Mouse (Mus musculus): ENCODE results near the gene Prkce. TPM values are rescaled to one million over a fixed set of nuclear protein-coding genes. Genes with fewer than 3 reads are reported as not detected.
A peak's percentile ranks its signal among the peaks of the same experiment; 100 is the strongest.

The Prkce gene
- polyA plus RNA-seq, 1 experiment from 2014 or later: 4.4 TPM

DNA sequence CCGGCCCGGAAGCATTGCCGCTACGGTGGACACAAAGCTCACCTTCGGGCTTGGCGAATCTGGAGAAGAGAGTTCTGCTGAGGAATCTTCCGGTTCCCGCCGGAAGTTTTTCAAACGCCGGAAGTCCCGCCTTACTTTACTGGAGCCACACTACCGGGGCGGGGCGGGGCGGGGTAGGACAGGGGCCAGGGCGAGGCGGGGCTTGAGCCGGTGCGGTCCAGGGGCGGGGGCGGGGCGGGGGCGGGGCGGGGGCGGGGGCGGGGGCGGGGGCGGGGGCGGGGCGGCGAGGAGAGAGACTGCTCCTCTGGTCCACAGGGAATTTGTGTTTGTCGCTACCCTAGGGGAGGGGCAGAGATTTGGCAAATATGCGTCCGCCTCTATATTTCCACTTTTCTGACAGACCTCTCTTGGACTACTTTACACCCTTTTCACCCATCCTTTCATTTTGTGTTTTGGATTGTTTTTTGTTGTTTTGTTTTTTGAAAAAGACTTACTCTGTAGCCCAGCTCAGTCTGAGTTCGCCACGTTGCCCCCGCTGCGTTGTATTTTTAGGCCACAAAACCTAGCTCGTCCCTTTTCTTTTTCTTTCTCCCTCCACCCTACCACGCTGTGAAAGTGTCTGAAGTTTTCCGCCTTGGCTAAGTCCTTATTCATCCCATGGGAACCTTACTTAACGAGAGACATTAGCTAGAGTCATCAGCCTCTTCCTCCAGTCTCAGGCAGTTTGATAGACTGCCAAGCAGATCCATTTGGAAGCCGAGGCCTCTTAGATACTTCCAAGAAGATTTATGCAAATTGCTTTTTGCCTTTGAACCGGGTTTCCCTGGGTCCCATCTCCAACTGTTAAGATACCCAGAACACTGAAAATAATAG, 22.3 kb upstream of the Prkce start, which contains the start of gene Srbd1:
Gene Srbd1 (minus strand): TSS at position 97 of the 873 bp plus-strand sequence.
- Histone ChIP-seq H3K4me1 (ENCODE audit: control insufficient read depth, insufficient read depth, low read length) (peaks cover 7% of the 10 kb centered on the region), H3K4me2 (ENCODE audit: low read depth, low read length) (peak within 1 kb of the TSS; percentile 96), H3K9ac (ENCODE audit: low read length) (peak within 1 kb of the TSS; percentile 85), H3K27ac (ENCODE audit: low read length) (peak within 1 kb of the TSS; percentile 83), H3K36me3 (ENCODE audit: control insufficient read depth, insufficient read depth, low read length) (no peaks in the 10 kb centered on the region), H3K9me3 (replicated peaks; ENCODE audit: control insufficient read depth, low read length) (no peaks in the 10 kb centered on the region), H3K27me3 (ENCODE audit: control insufficient read depth, insufficient read depth, low read length) (no peaks in the 10 kb centered on the region), H3K4me3 (replicated peaks; ENCODE audit: low read length) (peak within 1 kb of the TSS; percentile 72)
- 2% methylated on average over 41 of the region's 45 CpGs for WGBS
- peak; percentile 96 for ATAC-seq (ENCODE audit: insufficient read depth, low FRiP score)

DNA sequence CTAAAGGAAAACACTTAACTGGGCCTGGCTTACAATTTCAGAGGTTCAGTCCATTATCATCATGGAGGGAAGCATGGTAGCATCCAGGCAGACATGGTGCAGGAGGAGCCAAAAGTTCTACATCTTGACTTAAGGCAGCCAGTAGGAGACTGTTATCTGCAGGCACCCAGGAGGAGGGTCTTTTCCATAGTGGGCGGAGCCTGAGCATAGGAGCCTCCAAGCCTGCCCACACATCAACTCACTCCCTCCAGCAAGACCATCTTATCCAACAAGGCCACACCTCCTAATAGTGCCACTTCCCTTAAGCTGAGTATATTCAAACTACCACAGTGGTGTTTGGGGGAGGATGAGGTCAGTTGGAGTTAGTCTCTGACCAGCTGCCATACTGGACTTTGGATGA, 17.9 kb upstream of the Prkce start:
- 85% methylated on average over 1 of the region's 1 CpGs for WGBS
- no peaks in the 10 kb centered on the region for H3K4me1 ChIP-seq (ENCODE audit: control insufficient read depth, insufficient read depth, low read length)
- H3K27ac ChIP-seq (ENCODE audit: low read length): no peak overlapping the region
- no peaks in the 10 kb centered on the region for H3K27me3 ChIP-seq (ENCODE audit: control insufficient read depth, insufficient read depth, low read length)
- H3K4me3 ChIP-seq (replicated peaks; ENCODE audit: low read length): no peak overlapping the region
- H3K4me2 ChIP-seq (ENCODE audit: low read depth, low read length): no peak overlapping the region
- 0 out of 2 replicates have a peak, but pooled peaks cover 5% of the 10 kb centered on the region for H3K9me3 ChIP-seq (replicated peaks; ENCODE audit: control insufficient read depth, low read length)
- no peak for ATAC-seq (ENCODE audit: insufficient read depth, low FRiP score)
- H3K36me3 ChIP-seq (ENCODE audit: control insufficient read depth, insufficient read depth, low read length): no peaks in the 10 kb centered on the region
- H3K9ac ChIP-seq (ENCODE audit: low read length): no peak overlapping the region

GRCm38 (mm10) chr17:86150867-86151348, 16.7 kb upstream of the Prkce start:
- WGBS: 6% methylated on average over 5 of the region's 5 CpGs

GRCm38 (mm10) chr17:86156999-86157398, 10.6 kb upstream of the Prkce start:
- H3K27ac ChIP-seq (ENCODE audit: low read length): no peak overlapping the region
- no peaks in the 10 kb centered on the region for H3K4me1 ChIP-seq (ENCODE audit: control insufficient read depth, insufficient read depth, low read length)
- H3K9me3 ChIP-seq (replicated peaks; ENCODE audit: control insufficient read depth, low read length): 0 out of 2 replicates have a peak, but pooled peaks cover 5% of the 10 kb centered on the region
- no peak overlapping the region for H3K4me3 ChIP-seq (replicated peaks; ENCODE audit: low read length)
- H3K27me3 ChIP-seq (ENCODE audit: control insufficient read depth, insufficient read depth, low read length): no peaks in the 10 kb centered on the region
- WGBS: 81% methylated on average over 6 of the region's 6 CpGs
- H3K4me2 ChIP-seq (ENCODE audit: low read depth, low read length): no peak overlapping the region
- no peak overlapping the region for H3K9ac ChIP-seq (ENCODE audit: low read length)
- H3K36me3 ChIP-seq (ENCODE audit: control insufficient read depth, insufficient read depth, low read length): no peaks in the 10 kb centered on the region
- ATAC-seq (ENCODE audit: insufficient read depth, low FRiP score): no peak

More at GRCm38 (mm10) chr17:86150867-86151348, 16.7 kb upstream of the Prkce start:
- Histone ChIP-seq H3K4me3 (replicated peaks; ENCODE audit: low read length) (no peak overlapping the region), H3K27ac (ENCODE audit: low read length) (no peak overlapping the region), H3K9ac (ENCODE audit: low read length) (no peak overlapping the region), H3K4me2 (ENCODE audit: low read depth, low read length) (peak overlapping the region; percentile 27), H3K4me1 (ENCODE audit: control insufficient read depth, insufficient read depth, low read length) (no peaks in the 10 kb centered on the region), H3K27me3 (ENCODE audit: control insufficient read depth, insufficient read depth, low read length) (no peaks in the 10 kb centered on the region), H3K36me3 (ENCODE audit: control insufficient read depth, insufficient read depth, low read length) (no peaks in the 10 kb centered on the region), H3K9me3 (replicated peaks; ENCODE audit: control insufficient read depth, low read length) (0 out of 2 replicates have a peak, but pooled peaks cover 5% of the 10 kb centered on the region)
- peak; percentile 94 for ATAC-seq (ENCODE audit: insufficient read depth, low FRiP score)

- Histone ChIP-seq H3K4me3 (replicated peaks; ENCODE audit: low read length) (no peak overlapping the region), H3K36me3 (ENCODE audit: control insufficient read depth, insufficient read depth, low read length) (no peaks in the 10 kb centered on the region), H3K27ac (ENCODE audit: low read length) (no peak overlapping the region), H3K4me2 (ENCODE audit: low read depth, low read length) (peak overlapping the region; percentile 5; the same call in 1 of the 2 replicates), H3K27me3 (ENCODE audit: control insufficient read depth, insufficient read depth, low read length) (no peaks in the 10 kb centered on the region), H3K9ac (ENCODE audit: low read length) (no peak overlapping the region), H3K4me1 (ENCODE audit: control insufficient read depth, insufficient read depth, low read length) (peaks cover 6% of the 10 kb centered on the region; the same call in 1 of the 2 replicates), H3K9me3 (replicated peaks; ENCODE audit: control insufficient read depth, low read length) (no peaks in the 10 kb centered on the region)
- WGBS: 56% methylated on average over 15 of the region's 15 CpGs
- ATAC-seq (ENCODE audit: insufficient read depth, low FRiP score): 0 out of 2 replicates have a peak, but pooled peaks have one; percentile 0
Observed at GRCm38 (mm10) chr17:86162672-86163071, 4.9 kb upstream of the Prkce start.

- no peak for ATAC-seq (ENCODE audit: insufficient read depth, low FRiP score)
- no peak overlapping the region for H3K27ac ChIP-seq (ENCODE audit: low read length)
Observed at GRCm38 (mm10) chr17:86164416-86164815, 3.2 kb upstream of the Prkce start.

DNA sequence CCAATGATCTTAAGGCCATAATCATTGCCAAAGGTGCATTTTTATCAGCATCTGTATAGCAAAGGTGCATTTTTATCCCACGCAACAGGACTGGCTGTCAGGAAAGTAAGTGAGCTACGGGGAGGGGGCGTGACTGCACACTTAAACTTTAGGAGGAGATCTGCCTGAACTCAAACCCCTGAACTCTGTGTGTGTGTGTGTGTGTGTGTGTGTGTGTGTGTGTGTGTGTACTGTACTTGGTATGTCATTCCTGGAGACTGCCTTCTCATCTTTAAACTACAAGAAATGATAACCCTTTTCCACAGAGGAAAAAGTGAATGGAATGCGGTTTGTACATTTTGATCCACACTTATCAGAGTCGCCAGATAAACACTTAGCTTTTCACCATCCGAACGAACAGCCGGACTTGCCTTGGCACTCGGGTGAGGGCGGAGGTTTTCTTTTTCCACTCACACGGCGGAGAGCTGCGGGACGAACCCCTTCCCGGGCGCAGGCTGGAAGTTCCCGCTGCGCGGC, 1.5 kb upstream of the Prkce start:
- H3K27me3 ChIP-seq (ENCODE audit: control insufficient read depth, insufficient read depth, low read length): no peaks in the 10 kb centered on the region; the same call in 1 of the 2 replicates
- ATAC-seq (ENCODE audit: insufficient read depth, low FRiP score): no peak
- no peaks in the 10 kb centered on the region for H3K36me3 ChIP-seq (ENCODE audit: control insufficient read depth, insufficient read depth, low read length)
- 4% methylated on average over 19 of the region's 19 CpGs for WGBS
- H3K4me1 ChIP-seq (ENCODE audit: control insufficient read depth, insufficient read depth, low read length): peaks cover 23% of the 10 kb centered on the region
- peak overlapping the region; percentile 83 for H3K4me3 ChIP-seq (replicated peaks; ENCODE audit: low read length)
- H3K4me2 ChIP-seq (ENCODE audit: low read depth, low read length): peak overlapping the region; percentile 97
- H3K27ac ChIP-seq (ENCODE audit: low read length): peak overlapping the region; percentile 98
- peak overlapping the region; percentile 93 for H3K9ac ChIP-seq (ENCODE audit: low read length)
- no peaks in the 10 kb centered on the region for H3K9me3 ChIP-seq (replicated peaks; ENCODE audit: control insufficient read depth, low read length)

More at GRCm38 (mm10) chr17:86164416-86164815, 3.2 kb upstream of the Prkce start:
- H3K36me3 ChIP-seq (ENCODE audit: control insufficient read depth, insufficient read depth, low read length): no peaks in the 10 kb centered on the region
- H3K27me3 ChIP-seq (ENCODE audit: control insufficient read depth, insufficient read depth, low read length): no peaks in the 10 kb centered on the region; the same call in 1 of the 2 replicates
- no peaks in the 10 kb centered on the region for H3K9me3 ChIP-seq (replicated peaks; ENCODE audit: control insufficient read depth, low read length)
- no peak overlapping the region for H3K9ac ChIP-seq (ENCODE audit: low read length)
- 53% methylated on average over 7 of the region's 7 CpGs for WGBS
- H3K4me3 ChIP-seq (replicated peaks; ENCODE audit: low read length): no peak overlapping the region
- no peak overlapping the region for H3K4me2 ChIP-seq (ENCODE audit: low read depth, low read length)
- H3K4me1 ChIP-seq (ENCODE audit: control insufficient read depth, insufficient read depth, low read length): peaks cover 17% of the 10 kb centered on the region; the same call in 1 of the 2 replicates

DNA sequence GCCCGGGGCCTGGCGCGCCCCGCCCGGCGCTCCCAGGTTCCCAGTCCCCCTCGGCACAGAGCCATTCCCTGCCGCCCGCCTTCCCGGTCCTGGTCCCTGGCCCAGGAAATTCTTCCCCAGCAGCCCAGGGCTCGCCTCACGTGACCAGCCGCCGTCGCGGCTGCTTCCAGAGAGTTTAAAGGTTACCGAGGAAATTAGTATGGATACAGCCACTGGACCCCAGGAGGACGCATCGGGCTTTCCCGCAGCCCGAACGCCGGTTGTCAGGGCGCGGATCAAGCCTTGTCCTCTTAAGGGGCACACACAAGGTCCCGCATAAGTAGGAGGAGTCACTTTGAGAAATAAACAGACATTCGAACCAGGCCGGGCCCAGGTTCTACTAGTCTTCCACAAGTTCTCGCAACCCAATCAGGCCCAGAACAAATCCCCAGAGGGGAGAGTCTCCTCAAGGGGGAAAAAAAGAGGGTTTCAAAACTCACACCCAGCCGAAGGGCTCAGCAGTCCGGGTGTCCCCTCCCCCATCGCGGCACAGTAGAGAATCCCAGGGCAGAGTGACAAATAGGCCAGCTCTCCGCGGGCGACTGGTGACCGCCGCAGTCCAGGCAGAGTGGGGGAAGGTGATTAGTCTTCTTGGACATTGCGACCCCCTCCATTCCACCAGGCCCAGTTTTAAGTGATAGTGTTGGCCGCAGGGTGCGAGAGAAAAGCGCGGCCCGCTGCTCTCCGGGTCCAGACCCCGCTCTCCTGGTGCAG, 842 bp upstream of the Prkce start:
- peak; percentile 49 for ATAC-seq (ENCODE audit: insufficient read depth, low FRiP score)

More for the DNA sequence above, 842 bp upstream of the Prkce start:
- H3K27ac ChIP-seq (ENCODE audit: low read length): peak overlapping the region; percentile 98
- WGBS: under 1% methylated on average over 46 of the region's 46 CpGs
- H3K9ac ChIP-seq (ENCODE audit: low read length): peak overlapping the region; percentile 93
- no peaks in the 10 kb centered on the region for H3K36me3 ChIP-seq (ENCODE audit: control insufficient read depth, insufficient read depth, low read length)
- peak overlapping the region; percentile 83 for H3K4me3 ChIP-seq (replicated peaks; ENCODE audit: low read length)
- no peaks in the 10 kb centered on the region; the same call in 1 of the 2 replicates for H3K27me3 ChIP-seq (ENCODE audit: control insufficient read depth, insufficient read depth, low read length)
- no peaks in the 10 kb centered on the region for H3K9me3 ChIP-seq (replicated peaks; ENCODE audit: control insufficient read depth, low read length)
- H3K4me1 ChIP-seq (ENCODE audit: control insufficient read depth, insufficient read depth, low read length): peaks cover 23% of the 10 kb centered on the region
- peak overlapping the region; percentile 97 for H3K4me2 ChIP-seq (ENCODE audit: low read depth, low read length)

Data from stomach, embryonic 16.5 days (tissue).